Mouse (Mus musculus): Measurements from ENCODE around the gene Nxpe3.

- no peak for TF ChIP-seq CTCF (IDR thresholded peaks at IDR 0.05; ENCODE audit: borderline replicate concordance, insufficient read depth, low read depth, low read length)
- no peak for TF ChIP-seq POLR2A (IDR thresholded peaks at IDR 0.05; ENCODE audit: borderline replicate concordance, insufficient read depth, low read length)
Measured at GRCm38 (mm10) chr16:55876025-55876424, 19.1 kb downstream of the Nxpe3 start.

Measured in cerebellum, adult 2 months (tissue).